Mouse (Mus musculus): ENCODE results near the gene Capn5.

DNA sequence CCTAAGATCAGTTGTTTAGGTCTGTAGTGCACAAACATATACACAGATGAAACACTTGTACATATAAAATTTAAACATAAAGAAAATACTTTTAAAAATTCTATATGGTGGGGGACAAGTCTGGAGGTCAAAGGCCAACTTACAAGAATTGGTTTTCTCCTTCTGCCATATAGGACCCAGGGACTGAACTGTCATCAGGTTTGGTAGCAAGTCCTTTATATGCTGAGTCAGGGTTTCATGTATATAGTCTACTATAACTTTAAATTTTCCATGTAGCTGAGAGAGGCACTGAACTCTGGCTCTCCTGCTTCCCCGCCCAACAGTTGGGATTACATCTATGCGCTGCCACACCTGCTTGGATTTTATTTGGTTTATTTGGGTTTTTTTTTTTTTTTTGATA, 10.2 kb upstream of the Capn5 start:
- TF ChIP-seq POLR2A (IDR thresholded peaks at IDR 0.05; ENCODE audit: low read depth, low read length) (no peak), E2F4 (IDR thresholded peaks at IDR 0.05; ENCODE audit: insufficient replicate concordance, low read depth, low read length) (no peak), USF1 (IDR thresholded peaks at IDR 0.05; ENCODE audit: low read depth, low read length) (no peak), CTCF (conservative IDR thresholded peaks at IDR 0.05 in 1 of 2, IDR thresholded peaks at IDR 0.05 in 1 of 2; ENCODE audit: low read depth in 2 of 2, low read length in 2 of 2) (no peak), USF2 (conservative IDR thresholded peaks at IDR 0.05; ENCODE audit: low read depth, low read length) (no peak), GABPA (IDR thresholded peaks at IDR 0.05; ENCODE audit: insufficient replicate concordance, low read depth, low read length) (no peak)

Data from CH12.LX (cell line).